Mouse (Mus musculus): ENCODE measurements around the gene Bptf. TPM values are rescaled to one million over a fixed set of nuclear protein-coding genes. Genes with fewer than 3 reads are reported as not detected.
"Not testable (repeated sequence)": the region's sequence is repeated elsewhere in the genome, so short reads cannot be mapped to it uniquely, and the experiment has no call there.

The Bptf gene
- polyA plus RNA-seq, 1 experiment from 2014 or later: 54.9 TPM

GRCm38 (mm10) chr11:107057391-107057790 lies 74.5 kb downstream of the Bptf start:
- no peak for DNase-seq (ENCODE audit: low spot score)

DNA sequence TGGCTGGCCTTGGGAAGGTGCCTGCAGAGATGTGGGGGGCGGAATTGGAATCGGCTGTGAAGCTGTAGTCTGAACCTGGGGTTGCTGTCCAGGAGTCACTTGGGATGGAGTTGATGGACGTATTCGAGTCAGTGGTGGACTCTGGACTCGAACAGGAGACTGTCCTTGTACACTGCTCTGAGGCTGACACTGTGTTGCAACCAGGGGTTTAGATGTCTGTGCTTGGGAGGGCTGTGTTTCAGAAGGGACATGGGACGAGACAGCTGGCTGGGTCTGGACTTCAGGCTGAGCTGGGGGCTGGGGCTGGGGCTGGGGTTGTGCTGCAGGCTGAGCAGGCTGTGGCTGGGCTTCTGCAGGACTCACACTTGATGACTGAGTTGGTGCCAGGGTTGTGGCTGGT lies 77.1 kb downstream of the Bptf start:
- no peak for DNase-seq (ENCODE audit: low spot score)

DNA sequence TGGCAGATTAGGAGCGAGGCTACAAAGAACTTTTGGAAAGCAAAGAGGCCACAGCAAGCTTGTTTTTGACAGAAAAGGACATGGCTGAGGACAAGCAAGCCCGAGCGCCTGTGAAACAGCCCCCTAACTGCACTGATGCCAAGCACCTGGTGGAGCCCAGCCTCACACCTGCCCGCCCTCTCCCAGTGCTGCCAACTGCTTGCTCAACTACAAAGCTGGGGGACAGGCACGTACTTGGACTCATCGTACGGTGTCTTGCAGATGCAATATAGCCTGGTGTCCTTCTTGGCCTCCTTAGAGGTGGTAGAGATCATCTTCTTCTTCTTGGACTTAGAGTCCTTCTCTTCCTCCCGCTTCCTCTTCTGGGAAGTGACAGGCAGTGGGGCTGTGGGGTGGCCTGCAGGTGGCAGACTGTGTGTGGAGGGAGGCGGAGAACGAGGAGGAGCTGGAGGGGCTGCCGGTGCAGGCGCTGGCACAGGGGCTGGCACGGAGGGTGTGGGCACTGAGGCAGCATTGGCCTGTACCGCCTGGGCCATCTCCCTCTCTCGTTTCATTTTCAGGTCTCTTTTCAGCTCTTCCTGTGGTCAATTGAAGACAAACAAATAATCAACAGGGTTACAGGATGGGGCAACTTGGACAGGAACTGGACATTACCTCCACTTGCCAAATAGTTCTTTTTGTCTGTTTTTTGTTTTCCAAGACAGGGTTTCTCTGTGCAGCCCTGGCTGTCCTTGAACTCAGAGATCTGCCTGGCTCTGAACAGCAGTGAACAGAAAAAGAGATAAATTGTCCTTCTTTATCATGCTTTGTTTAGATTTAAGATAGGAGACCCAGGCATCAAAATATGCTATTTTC lies 84.9 kb downstream of the Bptf start:
- no peak for DNase-seq (ENCODE audit: low spot score)

GRCm38 (mm10) chr11:107045546-107045945 lies 86.4 kb downstream of the Bptf start:
- DNase-seq (ENCODE audit: low spot score): no peak

- peak; percentile 76 for DNase-seq (ENCODE audit: low spot score)
These were observed 87.6 kb downstream of the Bptf start for GRCm38 (mm10) chr11:107044321-107044720.

GRCm38 (mm10) chr11:107043361-107043760 lies 88.6 kb downstream of the Bptf start:
- DNase-seq (ENCODE audit: low spot score): no peak

GRCm38 (mm10) chr11:107041396-107041795 lies 90.5 kb downstream of the Bptf start:
- DNase-seq (ENCODE audit: low spot score): no peak

DNA sequence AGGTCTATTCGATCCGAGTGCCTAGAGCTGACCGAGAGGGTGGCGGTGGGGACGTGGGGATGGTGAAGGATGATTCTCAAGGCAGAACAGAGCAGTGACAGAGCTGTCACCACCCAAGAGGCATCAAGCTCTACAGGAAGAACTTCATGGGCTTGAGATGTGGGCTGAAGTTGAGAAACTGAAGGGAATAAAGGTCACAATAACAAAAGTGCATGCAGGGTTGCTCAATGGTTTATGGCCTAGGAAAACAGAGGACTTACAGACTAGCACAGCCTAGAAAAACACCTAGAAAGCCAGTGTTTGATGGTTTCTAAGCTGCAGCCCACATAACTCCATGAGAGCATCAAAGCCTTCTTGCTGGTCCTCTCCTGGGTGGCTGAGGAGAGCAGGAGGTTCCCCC lies 92.5 kb downstream of the Bptf start:
- DNase-seq (ENCODE audit: low spot score): no peak

DNA sequence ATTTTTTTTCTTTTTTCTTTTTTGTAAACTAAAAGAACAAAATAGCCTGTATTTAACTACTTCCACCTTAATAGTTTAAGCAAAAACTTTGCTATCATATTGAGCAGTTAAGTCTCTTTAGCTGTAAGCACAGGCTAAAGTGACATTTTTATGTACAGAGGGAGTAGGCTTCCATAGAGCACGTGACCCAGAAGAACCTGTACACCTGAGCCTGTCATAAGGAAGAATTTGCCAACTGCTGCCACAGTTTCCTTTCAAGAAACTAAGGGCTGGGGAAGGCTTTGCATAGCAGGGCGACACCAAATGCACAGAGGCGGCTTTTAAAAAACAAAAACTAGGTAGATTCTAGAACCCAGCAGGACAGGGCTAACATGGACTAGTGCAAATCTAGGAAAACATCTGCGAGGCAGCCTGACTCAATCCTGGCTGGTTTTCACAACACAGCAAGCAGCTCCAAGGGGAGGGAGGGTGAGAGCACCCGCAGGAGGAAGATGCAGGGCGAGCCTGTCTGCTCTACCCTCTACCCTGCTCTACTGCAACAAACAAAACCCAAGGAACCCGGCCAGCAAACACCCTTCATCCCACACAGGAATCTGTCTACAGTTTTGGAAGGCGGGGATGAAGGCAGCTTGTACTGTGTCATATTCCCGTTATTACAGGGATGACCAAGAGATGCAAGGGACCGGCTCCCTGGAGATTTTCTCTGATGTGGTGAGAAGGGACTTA lies 97.7 kb downstream of the Bptf start:
- DNase-seq (ENCODE audit: low spot score): no peak

DNA sequence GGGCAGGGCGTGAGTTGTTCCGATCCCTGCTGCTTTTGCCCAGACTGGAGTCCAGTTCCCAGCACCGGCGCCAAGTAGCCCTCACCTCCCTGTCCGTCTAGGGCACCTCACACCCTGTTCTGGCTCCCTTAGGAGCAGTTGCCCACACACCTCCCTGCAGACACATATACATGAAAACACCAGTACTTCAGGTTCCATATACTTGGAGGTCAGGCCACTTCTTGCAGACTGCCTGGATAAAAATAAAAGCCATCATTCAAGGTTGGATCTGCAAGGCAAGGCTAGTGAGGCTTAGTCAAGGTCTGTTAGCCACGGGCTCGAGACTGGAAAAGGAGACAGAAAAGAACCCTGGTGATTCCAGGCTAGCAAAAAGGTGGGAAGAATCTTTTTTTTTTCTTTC lies 100.3 kb downstream of the Bptf start:
- no peak for DNase-seq (ENCODE audit: low spot score)

DNA sequence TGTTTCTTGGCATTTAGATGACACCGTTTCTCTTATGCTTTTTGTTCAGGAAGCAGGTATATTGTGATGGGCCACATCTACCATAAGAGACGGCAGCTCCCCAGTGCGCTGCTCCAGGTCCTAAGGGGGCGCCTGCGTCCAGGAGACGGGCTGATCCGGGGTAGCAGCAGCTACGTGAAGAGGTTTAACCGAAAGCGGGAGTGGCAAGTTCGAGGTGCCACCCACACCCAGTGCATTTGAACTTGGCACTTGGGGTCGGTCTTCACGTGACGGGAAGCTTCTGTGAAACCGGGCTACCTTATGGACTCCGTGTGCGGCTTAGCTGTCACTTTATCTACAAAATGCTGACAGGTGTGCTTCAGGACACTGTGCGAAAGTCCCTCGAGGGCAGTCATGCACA lies 102.4 kb downstream of the Bptf start:
- DNase-seq (ENCODE audit: low spot score): peak; percentile 16

DNA sequence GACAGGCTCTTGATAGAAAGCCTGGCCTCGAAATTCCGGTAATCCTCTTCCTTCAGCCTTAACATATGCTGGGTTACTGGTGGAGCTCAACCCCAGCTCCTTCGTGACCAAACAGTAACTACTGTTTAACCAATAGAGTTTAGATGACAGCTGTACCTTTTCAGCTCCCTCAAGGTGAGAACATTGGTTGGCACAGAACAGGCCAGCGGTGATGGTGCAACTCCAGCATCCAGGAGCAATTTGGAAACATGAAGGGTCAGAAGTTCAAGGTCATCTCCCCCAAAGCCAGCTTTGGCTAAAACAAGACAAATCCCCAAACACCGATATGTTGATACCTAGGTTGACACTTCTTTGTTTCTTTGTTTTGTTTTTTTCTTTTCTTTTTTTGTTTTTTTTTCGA lies 103.2 kb downstream of the Bptf start:
- DNase-seq (ENCODE audit: low spot score): no peak

GRCm38 (mm10) chr11:107028275-107028618 lies 103.7 kb downstream of the Bptf start:
- DNase-seq (ENCODE audit: low spot score): no peak

GRCm38 (mm10) chr11:107027431-107028274 lies 104.3 kb downstream of the Bptf start:
- DNase-seq (ENCODE audit: low spot score): peak; percentile 97

DNA sequence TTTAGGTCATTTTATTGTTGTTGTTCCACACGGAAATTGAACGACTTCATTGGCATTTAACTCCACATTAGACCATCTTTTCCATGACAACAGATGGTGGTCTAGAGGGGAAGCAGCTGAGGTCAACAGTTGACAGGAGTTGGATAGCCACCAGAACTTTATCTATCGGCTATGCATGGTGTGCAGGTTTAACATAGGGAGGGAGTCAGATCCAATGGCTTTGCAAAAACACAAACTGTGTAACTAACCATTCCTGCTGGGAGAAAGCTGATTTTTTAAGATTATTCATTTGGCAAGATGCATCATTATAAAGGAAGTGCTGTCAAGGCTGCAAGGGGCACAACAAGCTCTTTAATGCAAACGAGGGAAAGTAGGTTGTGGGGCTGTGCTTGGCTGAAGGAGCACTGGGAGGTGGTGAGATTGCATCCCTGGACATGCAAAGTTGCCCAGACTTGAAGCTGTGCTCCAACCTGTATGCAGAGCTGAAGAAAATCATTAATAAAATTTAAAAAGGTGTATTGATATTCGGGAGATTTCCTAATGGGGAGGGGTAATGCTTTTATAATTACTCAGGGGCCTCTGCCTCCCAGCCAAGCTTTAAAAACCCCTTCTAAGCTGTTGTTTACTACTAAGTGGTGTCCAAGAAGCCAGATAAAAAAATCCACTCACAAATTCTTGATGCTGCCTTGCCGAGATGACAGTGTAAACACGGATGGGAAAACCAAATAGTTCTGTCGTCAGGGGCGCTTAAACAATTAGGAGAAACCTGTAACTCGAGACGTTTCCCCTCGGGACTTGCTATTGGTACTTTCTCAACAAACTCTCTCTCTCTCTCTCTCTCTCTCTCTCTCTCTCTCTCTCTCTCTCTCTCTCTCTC lies 105.1 kb downstream of the Bptf start:
- peak; percentile 16 for DNase-seq (ENCODE audit: low spot score)

- DNase-seq (ENCODE audit: low spot score): peak; percentile 25
These were observed 106.3 kb downstream of the Bptf start, which contains the start of gene 1810010H24Rik for GRCm38 (mm10) chr11:107025411-107026321. TSS of gene 1810010H24Rik (plus strand) at chr11:107025681.

DNA sequence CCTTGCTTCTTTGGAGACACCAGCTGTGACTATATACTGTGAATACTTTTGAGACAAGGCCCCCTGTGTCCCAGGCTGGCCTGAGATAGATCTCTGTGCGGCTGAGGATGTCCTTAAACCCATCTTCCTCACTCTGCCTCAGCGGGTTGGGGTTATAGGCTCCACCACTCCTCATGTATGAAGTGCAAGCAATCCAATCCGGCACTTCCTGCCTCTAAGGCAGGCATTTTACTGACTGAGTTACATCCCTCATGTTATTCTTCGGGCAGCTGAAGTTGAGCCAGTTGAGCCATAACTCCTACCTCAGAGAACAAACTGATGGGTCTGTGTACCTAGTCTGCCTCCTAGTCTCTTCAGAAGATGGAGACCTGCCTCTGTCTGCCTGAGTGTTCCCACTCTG lies 107.5 kb downstream of the Bptf start:
- DNase-seq (ENCODE audit: low spot score): no peak

GRCm38 (mm10) chr11:107022050-107022683 lies 109.8 kb downstream of the Bptf start:
- no peak for DNase-seq (ENCODE audit: low spot score)

- DNase-seq (ENCODE audit: low spot score): not testable (repeated sequence)
These were observed 112.2 kb downstream of the Bptf start for GRCm38 (mm10) chr11:107019722-107020121.
